ENCODE assay signal across 8 mouse cellular contexts in the genomic region with DNA sequence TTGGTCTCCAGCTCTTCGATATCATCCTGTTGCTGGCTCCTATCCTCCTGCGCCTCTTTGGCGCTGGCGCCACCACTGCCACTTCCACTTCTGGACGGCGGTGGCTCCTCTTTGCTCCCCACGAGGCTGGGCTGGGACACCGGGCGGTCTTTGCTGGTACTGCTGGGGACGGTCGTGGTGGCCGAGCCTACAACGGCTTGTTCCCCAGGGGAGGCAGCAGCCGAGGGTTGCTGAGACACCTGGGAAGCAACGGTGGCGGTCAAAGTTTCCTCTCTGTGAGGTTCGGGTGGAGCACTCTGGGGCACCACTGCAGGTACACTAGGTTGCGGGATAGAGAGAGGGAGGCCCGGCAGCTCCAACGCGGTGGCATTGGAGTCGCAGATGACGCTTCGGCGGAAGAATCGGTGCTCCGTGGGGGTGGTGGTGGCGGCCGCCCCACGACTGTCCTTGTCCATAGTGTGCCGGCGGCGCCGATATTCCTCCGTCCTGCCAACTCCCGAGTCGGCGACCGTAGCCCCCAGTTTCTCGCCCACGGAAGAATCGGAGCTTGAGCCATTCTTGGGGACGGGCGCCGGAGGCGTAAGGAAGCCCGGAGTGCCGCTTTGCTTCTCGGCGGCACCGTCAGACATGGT. TPM values are rescaled to one million over a fixed set of nuclear protein-coding genes. Genes with fewer than 3 reads are reported as not detected.
A peak's percentile ranks its signal among the peaks of the same experiment; 100 is the strongest.
DNase-seq lines count a peak whose midpoint lies in the region; ATAC-seq lines count a peak whose summit lies in the region.

No protein-coding gene starts in this region.

- no peaks in the 10 kb centered on the region for H3K9me3 ChIP-seq in forebrain, embryonic 11.5 days (ENCODE audit: control insufficient read depth, low read length)
- H3K9me3 ChIP-seq in heart, embryonic 15.5 days (replicated peaks) = no peaks in the 10 kb centered on the region
- H3K9me3 ChIP-seq in liver, embryonic 15.5 days (replicated peaks) = no peaks in the 10 kb centered on the region
- H3K9me3 ChIP-seq in stomach, embryonic 15.5 days = no peaks in the 10 kb centered on the region

- peak overlapping the region; percentile 97 for H3K4me3 ChIP-seq in brown adipose tissue, adult 24 weeks (ENCODE audit: insufficient read depth, low read depth, low read length)
- H3K4me3 ChIP-seq in forebrain, embryonic 11.5 days (ENCODE audit: low read depth, low read length) = peak overlapping the region; percentile 91
- H3K4me3 ChIP-seq in heart, embryonic 15.5 days = peak overlapping the region; percentile 89
- H3K4me3 ChIP-seq in liver, embryonic 15.5 days (replicated peaks) = peak overlapping the region; percentile 94
- peak overlapping the region; percentile 92 for H3K4me3 ChIP-seq in stomach, embryonic 15.5 days (replicated peaks)

- peak overlapping the region; percentile 73 for H3K4me2 ChIP-seq in forebrain, embryonic 11.5 days (ENCODE audit: low read depth, low read length, severe bottlenecking)
- H3K4me2 ChIP-seq in heart, embryonic 15.5 days = peak overlapping the region; percentile 67
- H3K4me2 ChIP-seq in liver, embryonic 15.5 days = peak overlapping the region; percentile 71
- peak overlapping the region; percentile 81 for H3K4me2 ChIP-seq in stomach, embryonic 15.5 days

- H3K27me3 ChIP-seq in forebrain, embryonic 11.5 days (ENCODE audit: control insufficient read depth, insufficient read depth, low read length) = no peaks in the 10 kb centered on the region
- no peaks in the 10 kb centered on the region for H3K27me3 ChIP-seq in heart, embryonic 15.5 days
- H3K27me3 ChIP-seq in liver, embryonic 15.5 days = no peaks in the 10 kb centered on the region
- no peaks in the 10 kb centered on the region for H3K27me3 ChIP-seq in stomach, embryonic 15.5 days (replicated peaks)

- DNase-seq in CD8-positive naive resting alpha-beta T cell, adult 2 months (ENCODE audit: low read depth in 2 of 2, low spot score in 2 of 2) = peak; percentile 70 to 75
- peak; percentile 84 for DNase-seq in forebrain, embryonic 11.5 days (ENCODE audit: low spot score)
- DNase-seq in kidney, postnatal 14 days = peak; percentile 73
- peak; percentile 74 for DNase-seq in neural tube, embryonic 10.5 days (ENCODE audit: extremely low spot score, low spot score)

- peak overlapping the region; percentile 90 for H3K9ac ChIP-seq in forebrain, embryonic 11.5 days (ENCODE audit: low read length)
- peak overlapping the region; percentile 79 for H3K9ac ChIP-seq in heart, embryonic 15.5 days
- peak overlapping the region; percentile 98 for H3K9ac ChIP-seq in liver, embryonic 15.5 days
- H3K9ac ChIP-seq in stomach, embryonic 15.5 days = peak overlapping the region; percentile 84

- 0 out of 2 replicates have a peak, but pooled peaks have one; percentile 13 for ATAC-seq in forebrain, embryonic 11.5 days (replicated peaks; ENCODE audit: low FRiP score)
- no peak for ATAC-seq in heart, embryonic 15.5 days (replicated peaks; ENCODE audit: insufficient number of reproducible peaks, insufficient read depth, low FRiP score, low read depth)
- no peak for ATAC-seq in liver, embryonic 15.5 days (ENCODE audit: insufficient read depth)
- no peak for ATAC-seq in stomach, embryonic 15.5 days (ENCODE audit: insufficient read depth, low FRiP score, low read depth)

- peak overlapping the region; percentile 30 for H3K27ac ChIP-seq in brown adipose tissue, adult 24 weeks (replicated peaks; ENCODE audit: low read depth, low read length)
- H3K27ac ChIP-seq in forebrain, embryonic 11.5 days (ENCODE audit: low read depth, low read length) = peak overlapping the region; percentile 97
- H3K27ac ChIP-seq in heart, embryonic 15.5 days = peak overlapping the region; percentile 100
- peak overlapping the region; percentile 100 for H3K27ac ChIP-seq in liver, embryonic 15.5 days (replicated peaks)
- H3K27ac ChIP-seq in stomach, embryonic 15.5 days = peak overlapping the region; percentile 99

- WGBS in forebrain, embryonic 11.5 days = under 1% methylated on average over 51 of the region's 51 CpGs
- WGBS in heart, embryonic 15.5 days = under 1% methylated on average over 51 of the region's 51 CpGs
- under 1% methylated on average over 51 of the region's 51 CpGs for WGBS in liver, embryonic 15.5 days (ENCODE audit: insufficient replicate concordance)
- WGBS in stomach, embryonic 15.5 days = under 1% methylated on average over 51 of the region's 51 CpGs

- H3K4me1 ChIP-seq in brown adipose tissue, adult 24 weeks (ENCODE audit: control insufficient read depth, insufficient read depth, insufficient read length, low read length) = no peaks in the 10 kb centered on the region
- peaks cover 2% of the 10 kb centered on the region; the same call in 1 of the 2 replicates for H3K4me1 ChIP-seq in forebrain, embryonic 11.5 days (replicated peaks; ENCODE audit: control insufficient read depth, insufficient read depth, low read length)
- peaks cover 5% of the 10 kb centered on the region for H3K4me1 ChIP-seq in heart, embryonic 15.5 days (replicated peaks)
- peaks cover 25% of the 10 kb centered on the region for H3K4me1 ChIP-seq in liver, embryonic 15.5 days (replicated peaks)
- H3K4me1 ChIP-seq in stomach, embryonic 15.5 days = peaks cover 4% of the 10 kb centered on the region; the same call in 1 of the 2 replicates

- H3K36me3 ChIP-seq in forebrain, embryonic 11.5 days (ENCODE audit: control insufficient read depth, insufficient read depth, low read length) = no peaks in the 10 kb centered on the region
- H3K36me3 ChIP-seq in heart, embryonic 15.5 days = no peaks in the 10 kb centered on the region
- peaks cover 18% of the 10 kb centered on the region for H3K36me3 ChIP-seq in liver, embryonic 15.5 days (replicated peaks)
- H3K36me3 ChIP-seq in stomach, embryonic 15.5 days = no peaks in the 10 kb centered on the region

RNA-seq across cellular contexts. Expression of gene Wnk1, which starts 1.4 kb away (rescaled TPM):
- polyA plus RNA-seq in brown adipose tissue, adult 24 weeks (2012; ENCODE audit: insufficient read depth, insufficient read length, missing spikeins) = 112 and 114 TPM in 2 replicates
- 61.0 and 77.0 TPM in 2 replicates for polyA plus RNA-seq in forebrain, embryonic 11.5 days (2014; fragmentation: Nextera tagmentation; extraction: Ambion mirVana)
- polyA plus RNA-seq in heart, embryonic 15.5 days (2015; fragmentation: Nextera tagmentation; extraction: Ambion mirVana) = 57.4 and 70.9 TPM in 2 replicates
- polyA plus RNA-seq in liver, embryonic 15.5 days (2015; fragmentation: Nextera tagmentation; extraction: Ambion mirVana) = 27.0 and 28.6 TPM in 2 replicates
- 49.3 and 50.2 TPM in 2 replicates for polyA plus RNA-seq in stomach, embryonic 15.5 days (2015; fragmentation: Nextera tagmentation; extraction: Ambion mirVana)

RNA-seq across cellular contexts. Expression of gene Ninj2, which starts 56.0 kb away (rescaled TPM):
- polyA plus RNA-seq in brown adipose tissue, adult 24 weeks (2012; ENCODE audit: insufficient read depth, insufficient read length, missing spikeins) = not detected in 2 replicates
- polyA plus RNA-seq in forebrain, embryonic 11.5 days (2014; fragmentation: Nextera tagmentation; extraction: Ambion mirVana) = not detected in 2 replicates
- 0.15 TPM in 1 of 2 replicates, not detected in the other for polyA plus RNA-seq in heart, embryonic 15.5 days (2015; fragmentation: Nextera tagmentation; extraction: Ambion mirVana)
- 0.10 TPM in 1 of 2 replicates, not detected in the other for polyA plus RNA-seq in liver, embryonic 15.5 days (2015; fragmentation: Nextera tagmentation; extraction: Ambion mirVana)
- polyA plus RNA-seq in stomach, embryonic 15.5 days (2015; fragmentation: Nextera tagmentation; extraction: Ambion mirVana) = 0.22 TPM in 1 of 2 replicates, not detected in the other

Comparison
In these comparisons a context has a peak if more than half of its experiments do, and no peak if none do; other contexts are left out.
1. H3K27ac ChIP-seq: peak in every context shown above with its lines; median percentile 100 in heart, embryonic 15.5 days; 100 in liver, embryonic 15.5 days; 99 in stomach, embryonic 15.5 days; 97 in forebrain, embryonic 11.5 days; 30 in brown adipose tissue, adult 24 weeks.